Mouse (Mus musculus): ENCODE measurements around the gene Bmpr1b. TPM values are rescaled to one million over a fixed set of nuclear protein-coding genes. Genes with fewer than 3 reads are reported as not detected.

Bmpr1b gene
- total RNA-seq, 1 experiment, result 0.85 TPM

DNA sequence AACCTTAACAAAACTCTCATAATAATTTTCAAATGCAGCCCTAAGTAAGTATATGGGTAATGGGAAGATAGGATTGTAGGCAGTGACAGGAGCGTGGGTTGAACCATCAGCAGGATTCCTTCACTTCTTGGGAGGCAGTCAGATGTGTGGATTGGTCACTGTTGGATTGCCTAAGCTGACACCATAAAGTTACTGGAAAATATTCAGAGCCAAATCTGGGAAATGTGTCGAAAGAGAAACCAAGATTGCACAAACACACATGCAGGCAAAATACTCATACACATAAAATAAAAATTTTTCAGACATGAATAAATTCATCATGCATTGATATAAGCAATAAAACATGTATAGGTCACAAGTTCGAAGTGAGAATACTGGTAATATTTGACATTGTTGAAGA lies 17.3 kb upstream of the Bmpr1b start:
- Histone ChIP-seq H3K36me3 (ENCODE audit: control insufficient read depth, insufficient read depth, low read length, poor library complexity, severe bottlenecking) (no peaks in the 10 kb centered on the region), H3K4me3 (ENCODE audit: insufficient read depth in 1 of 2, low read depth in 1 of 2, low read length in 2 of 2, poor library complexity in 1 of 2, severe bottlenecking in 1 of 2) (no peak overlapping the region), H3K27ac (ENCODE audit: insufficient read depth, low read depth, low read length, poor library complexity, severe bottlenecking) (no peak overlapping the region), H3K9me3 (ENCODE audit: control insufficient read depth, insufficient read depth, low read depth, low read length) (no peaks in the 10 kb centered on the region), H3K4me1 (ENCODE audit: control insufficient read depth in 2 of 2, insufficient read depth in 2 of 2, low read length in 2 of 2, poor library complexity in 1 of 2) (no peaks in the 10 kb centered on the region), H3K9ac (ENCODE audit: insufficient read depth, low read depth, low read length, poor library complexity, severe bottlenecking) (no peak overlapping the region)
- in situ Hi-C loops (cut with MboI; ENCODE audit: low sequenced_read_pairs in 2 of 2, unreplicated experiment in 2 of 2), result no loop called here
- no peak for DNase-seq (ENCODE audit: low read depth, low spot score)
- no peak for TF ChIP-seq ZC3H11A (IDR thresholded peaks at IDR 0.05; ENCODE audit: borderline replicate concordance, low read depth, low read length)
- no peak for TF ChIP-seq HCFC1 (IDR thresholded peaks at IDR 0.05; ENCODE audit: borderline replicate concordance, insufficient read depth, low read length)
- no peak for TF ChIP-seq CHD2 (IDR thresholded peaks at IDR 0.05; ENCODE audit: low read depth, low read length)
- TF ChIP-seq ZNF384 (IDR thresholded peaks at IDR 0.05; ENCODE audit: low read depth, low read length), result no peak
- no peak for TF ChIP-seq MAFK (IDR thresholded peaks at IDR 0.05; ENCODE audit: insufficient read depth, low read depth, low read length)

DNA sequence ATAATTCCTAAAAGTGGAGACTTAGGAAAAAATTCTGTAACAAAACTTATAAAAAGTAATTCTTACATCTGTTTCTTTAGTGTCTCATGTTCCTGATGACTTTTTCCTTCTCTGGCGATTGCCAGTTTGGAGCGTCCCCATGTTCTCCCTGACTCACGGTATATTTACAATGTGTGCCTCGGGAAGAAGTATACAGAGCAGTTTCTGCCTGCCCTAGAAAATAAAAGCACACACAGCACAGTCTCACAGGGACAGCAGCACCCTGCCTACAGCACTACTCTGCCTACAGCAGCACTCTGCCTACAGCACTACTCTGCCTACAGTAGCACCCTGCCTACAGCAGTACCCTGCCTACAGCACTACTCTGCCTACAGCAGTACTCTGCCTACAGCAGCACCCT lies 4.8 kb upstream of the Bmpr1b start:
- Histone ChIP-seq H3K36me3 (ENCODE audit: control insufficient read depth, insufficient read depth, low read length, poor library complexity, severe bottlenecking) (no peaks in the 10 kb centered on the region), H3K4me1 (ENCODE audit: control insufficient read depth in 2 of 2, insufficient read depth in 2 of 2, low read length in 2 of 2, poor library complexity in 1 of 2) (no peaks in the 10 kb centered on the region), H3K27ac (ENCODE audit: insufficient read depth, low read depth, low read length, poor library complexity, severe bottlenecking) (no peak overlapping the region), H3K9ac (ENCODE audit: insufficient read depth, low read depth, low read length, poor library complexity, severe bottlenecking) (no peak overlapping the region), H3K9me3 (ENCODE audit: control insufficient read depth, insufficient read depth, low read depth, low read length) (no peaks in the 10 kb centered on the region), H3K4me3 (ENCODE audit: insufficient read depth in 1 of 2, low read depth in 1 of 2, low read length in 2 of 2, poor library complexity in 1 of 2, severe bottlenecking in 1 of 2) (no peak overlapping the region)
- TF ChIP-seq CHD2 (IDR thresholded peaks at IDR 0.05; ENCODE audit: low read depth, low read length) (no peak), MAFK (IDR thresholded peaks at IDR 0.05; ENCODE audit: insufficient read depth, low read depth, low read length) (no peak), HCFC1 (IDR thresholded peaks at IDR 0.05; ENCODE audit: borderline replicate concordance, insufficient read depth, low read length) (no peak), ZC3H11A (IDR thresholded peaks at IDR 0.05; ENCODE audit: borderline replicate concordance, low read depth, low read length) (no peak), ZNF384 (IDR thresholded peaks at IDR 0.05; ENCODE audit: low read depth, low read length) (no peak)
- in situ Hi-C loops (cut with MboI; ENCODE audit: low sequenced_read_pairs in 2 of 2, unreplicated experiment in 2 of 2), result no loop called here
- DNase-seq (ENCODE audit: low read depth, low spot score), result no peak

DNA sequence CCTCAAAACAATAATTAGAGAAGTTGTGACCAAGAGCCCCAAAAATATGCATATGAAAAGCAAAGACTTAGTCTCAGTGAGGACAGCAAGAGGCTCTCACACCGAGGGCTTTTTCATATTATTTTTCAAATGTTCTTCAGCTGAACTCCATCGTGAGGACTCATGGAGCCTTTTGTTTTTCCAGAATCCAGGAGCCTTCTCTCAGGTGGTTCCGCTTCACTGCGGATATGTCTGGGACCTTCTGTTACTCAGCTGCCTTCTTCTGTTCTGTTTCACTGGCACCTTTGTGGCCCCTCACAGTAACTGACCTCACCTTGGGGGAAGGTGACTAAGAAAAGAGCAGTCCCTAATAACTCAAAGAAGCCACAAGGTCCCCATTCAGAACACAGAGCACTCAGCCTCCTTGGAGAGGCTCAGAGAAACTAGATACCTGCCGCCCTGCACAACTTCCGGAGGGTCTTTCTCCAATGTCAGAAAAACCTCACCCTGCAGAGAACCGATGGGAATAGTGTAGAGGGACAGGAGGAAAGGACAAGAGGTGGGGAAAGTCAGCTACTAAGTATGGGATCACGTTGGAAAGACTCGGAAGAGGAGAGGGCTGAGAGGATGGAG lies 868 bp downstream of the Bmpr1b start:
- TF ChIP-seq CHD2 (IDR thresholded peaks at IDR 0.05; ENCODE audit: low read depth, low read length), result no peak
- TF ChIP-seq ZC3H11A (IDR thresholded peaks at IDR 0.05; ENCODE audit: borderline replicate concordance, low read depth, low read length), result no peak
- no peak for TF ChIP-seq ZNF384 (IDR thresholded peaks at IDR 0.05; ENCODE audit: low read depth, low read length)
- TF ChIP-seq MAFK (IDR thresholded peaks at IDR 0.05; ENCODE audit: insufficient read depth, low read depth, low read length), result no peak
- TF ChIP-seq HCFC1 (IDR thresholded peaks at IDR 0.05; ENCODE audit: borderline replicate concordance, insufficient read depth, low read length), result no peak
- peak overlapping the region; percentile 61; the same call in 1 of the 2 replicates for H3K9ac ChIP-seq (ENCODE audit: insufficient read depth, low read depth, low read length, poor library complexity, severe bottlenecking)
- no peak for DNase-seq (ENCODE audit: low read depth, low spot score)
- no peaks in the 10 kb centered on the region for H3K4me1 ChIP-seq (ENCODE audit: control insufficient read depth in 2 of 2, insufficient read depth in 2 of 2, low read length in 2 of 2, poor library complexity in 1 of 2)
- in situ Hi-C loops (cut with MboI; ENCODE audit: low sequenced_read_pairs in 2 of 2, unreplicated experiment in 2 of 2), result no loop called here
- H3K4me3 ChIP-seq (ENCODE audit: insufficient read depth in 1 of 2, low read depth in 1 of 2, low read length in 2 of 2, poor library complexity in 1 of 2, severe bottlenecking in 1 of 2), result peak overlapping the region; percentile 64 to 68
- no peak overlapping the region for H3K27ac ChIP-seq (ENCODE audit: insufficient read depth, low read depth, low read length, poor library complexity, severe bottlenecking)
- H3K9me3 ChIP-seq (ENCODE audit: control insufficient read depth, insufficient read depth, low read depth, low read length), result no peaks in the 10 kb centered on the region
- no peaks in the 10 kb centered on the region for H3K36me3 ChIP-seq (ENCODE audit: control insufficient read depth, insufficient read depth, low read length, poor library complexity, severe bottlenecking)

DNA sequence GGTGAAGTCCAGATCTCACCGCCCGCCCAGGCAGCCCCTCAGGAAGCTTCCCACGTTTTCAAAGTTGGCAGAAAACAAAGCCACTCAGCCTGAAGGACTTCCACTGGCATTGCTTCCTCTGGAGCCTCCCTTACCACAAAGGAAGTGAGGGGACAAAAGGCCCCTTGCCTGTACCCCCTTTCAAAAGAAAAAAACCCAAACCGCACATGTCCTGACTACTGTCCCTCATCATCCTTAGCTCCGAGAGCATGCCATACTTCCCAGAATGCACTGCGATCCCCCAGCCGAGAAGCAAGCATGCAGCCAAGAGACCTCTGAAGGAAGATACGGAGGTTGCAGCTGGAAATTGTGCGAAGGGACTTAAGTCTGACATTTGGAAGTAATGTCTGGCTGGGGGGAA lies 4.2 kb downstream of the Bmpr1b start:
- TF ChIP-seq HCFC1 (IDR thresholded peaks at IDR 0.05; ENCODE audit: borderline replicate concordance, insufficient read depth, low read length) (no peak), ZNF384 (IDR thresholded peaks at IDR 0.05; ENCODE audit: low read depth, low read length) (no peak), MAFK (IDR thresholded peaks at IDR 0.05; ENCODE audit: insufficient read depth, low read depth, low read length) (no peak), CHD2 (IDR thresholded peaks at IDR 0.05; ENCODE audit: low read depth, low read length) (no peak), ZC3H11A (IDR thresholded peaks at IDR 0.05; ENCODE audit: borderline replicate concordance, low read depth, low read length) (no peak)
- Histone ChIP-seq H3K9ac (ENCODE audit: insufficient read depth, low read depth, low read length, poor library complexity, severe bottlenecking) (no peak overlapping the region), H3K36me3 (ENCODE audit: control insufficient read depth, insufficient read depth, low read length, poor library complexity, severe bottlenecking) (no peaks in the 10 kb centered on the region), H3K4me1 (ENCODE audit: control insufficient read depth in 2 of 2, insufficient read depth in 2 of 2, low read length in 2 of 2, poor library complexity in 1 of 2) (no peaks in the 10 kb centered on the region), H3K9me3 (ENCODE audit: control insufficient read depth, insufficient read depth, low read depth, low read length) (no peaks in the 10 kb centered on the region), H3K4me3 (ENCODE audit: insufficient read depth in 1 of 2, low read depth in 1 of 2, low read length in 2 of 2, poor library complexity in 1 of 2, severe bottlenecking in 1 of 2) (no peak overlapping the region), H3K27ac (ENCODE audit: insufficient read depth, low read depth, low read length, poor library complexity, severe bottlenecking) (no peak overlapping the region)
- in situ Hi-C loops (cut with MboI; ENCODE audit: low sequenced_read_pairs in 2 of 2, unreplicated experiment in 2 of 2), result no loop called here
- DNase-seq (ENCODE audit: low read depth, low spot score), result no peak
